Mouse (Mus musculus) gastrocnemius, postnatal 4 days (tissue): ENCODE data around the gene Grik3. TPM values are rescaled to one million over a fixed set of nuclear protein-coding genes. Genes with fewer than 3 reads are reported as not detected.

Source experiments
- DNase-seq, 2 experiments: peaks; one replicate each; pipeline ENCODE4 v3.0.0; 2021 to 2022; ENCODE audit warnings: low spot score in 2 of 2, mixed read lengths in 2 of 2
- total RNA-seq, 2 experiments: library from RNA; stranded (reverse); gene quantifications; 2 replicates each; pipeline ENCODE4 v1.2.3; 2021

Grik3 gene
- total RNA-seq, 2 experiments from 2014 or later, result 0.31 to 0.54 TPM

GRCm38 (mm10) chr4:125543171-125543570 lies 52.7 kb downstream of the Grik3 start:
- DNase-seq, result no peak

GRCm38 (mm10) chr4:125544947-125545767 lies 54.7 kb downstream of the Grik3 start:
- DNase-seq, result no peak

GRCm38 (mm10) chr4:125545768-125546220 lies 55.3 kb downstream of the Grik3 start:
- DNase-seq, result no peak

- no peak for DNase-seq
Measured at GRCm38 (mm10) chr4:125548190-125548589, 57.7 kb downstream of the Grik3 start.

- no peak for DNase-seq
Measured at GRCm38 (mm10) chr4:125553754-125554153, 63.3 kb downstream of the Grik3 start.

- no peak for DNase-seq
Measured at GRCm38 (mm10) chr4:125556405-125557308, 66.2 kb downstream of the Grik3 start.

- DNase-seq, result no peak
Measured at GRCm38 (mm10) chr4:125559564-125559963, 69.1 kb downstream of the Grik3 start.

GRCm38 (mm10) chr4:125560806-125561205 lies 70.3 kb downstream of the Grik3 start:
- no peak for DNase-seq

- no peak for DNase-seq
Measured at GRCm38 (mm10) chr4:125563579-125563978, 73.1 kb downstream of the Grik3 start.

- no peak for DNase-seq
Measured at GRCm38 (mm10) chr4:125564008-125564710, 73.7 kb downstream of the Grik3 start.

- no peak for DNase-seq
Measured at GRCm38 (mm10) chr4:125565711-125566439, 75.4 kb downstream of the Grik3 start.

- no peak for DNase-seq
Measured at GRCm38 (mm10) chr4:125568210-125568609, 77.7 kb downstream of the Grik3 start.

GRCm38 (mm10) chr4:125571651-125572311 lies 81.3 kb downstream of the Grik3 start:
- DNase-seq, result no peak

- DNase-seq, result no peak
Measured at GRCm38 (mm10) chr4:125572312-125572663, 81.8 kb downstream of the Grik3 start.

GRCm38 (mm10) chr4:125573000-125573399 lies 82.5 kb downstream of the Grik3 start:
- no peak for DNase-seq

- no peak for DNase-seq
Measured at GRCm38 (mm10) chr4:125573951-125574675, 83.6 kb downstream of the Grik3 start.

GRCm38 (mm10) chr4:125580336-125580735 lies 89.8 kb downstream of the Grik3 start:
- no peak for DNase-seq

- DNase-seq, result no peak
Measured at GRCm38 (mm10) chr4:125583272-125583671, 92.8 kb downstream of the Grik3 start.

- no peak for DNase-seq
Measured at GRCm38 (mm10) chr4:125583935-125584334, 93.4 kb downstream of the Grik3 start.
